Mouse (Mus musculus): Measurements from ENCODE around the gene Arglu1. TPM values are rescaled to one million over a fixed set of nuclear protein-coding genes. Genes with fewer than 3 reads are reported as not detected.

Gene Arglu1
- total and polyA plus RNA-seq, 3 experiments: 35.1 to 135 (median 58.5) TPM

GRCm38 (mm10) chr8:8621236-8621917 is 68.9 kb downstream of the Arglu1 start:
- Histone ChIP-seq H3K4me3 (replicated peaks in 1 of 3; ENCODE audit: low read depth in 2 of 3, low read length in 2 of 3, poor library complexity in 1 of 3) (no peak overlapping the region), H3K79me2 (replicated peaks; ENCODE audit: control insufficient read depth, extremely low read depth, insufficient read depth, poor library complexity, severe bottlenecking) (no peaks in the 10 kb centered on the region), H3K9ac (ENCODE audit: insufficient read depth, low read depth) (no peak overlapping the region), H3K27me3 (replicated peaks) (no peaks in the 10 kb centered on the region), H3K4me2 (ENCODE audit: insufficient read depth, low read depth, poor library complexity, severe bottlenecking) (no peak overlapping the region), H3K4me1 (ENCODE audit: control insufficient read depth in 1 of 2, insufficient read depth in 2 of 2) (no peaks in the 10 kb centered on the region), H3K9me3 (replicated peaks; ENCODE audit: low read length) (peaks cover 67% of the 10 kb centered on the region), H3K27ac (ENCODE audit: insufficient read depth, low read depth) (no peak overlapping the region), H3K36me3 (replicated peaks in 1 of 2; ENCODE audit: control insufficient read depth in 1 of 2, insufficient read depth in 1 of 2, low read length in 1 of 2) (no peaks in the 10 kb centered on the region)
- in situ Hi-C loops (cut with MboI; ENCODE audit: low pct_ligation_motif_present, low pct_unique_long_range_greater_than_20kb, low sequenced_read_pairs): no loop called here
- DNase-seq (ENCODE audit: extremely low read depth): no peak
- dilution Hi-C loops (cut with MboI; ENCODE audit: extremely low pct_ligation_motif_present, extremely low pct_unique_long_range_greater_than_20kb, low sequenced_read_pairs): no loop called here
- no peak for TF ChIP-seq USF2 (conservative IDR thresholded peaks at IDR 0.05; ENCODE audit: low read depth, low read length)
- TF ChIP-seq NELFE (IDR thresholded peaks at IDR 0.05; ENCODE audit: low read depth, low read length): no peak
- TF ChIP-seq TCF12 (IDR thresholded peaks at IDR 0.05; ENCODE audit: low read depth, low read length): no peak
- TF ChIP-seq POLR2AphosphoS2 (IDR thresholded peaks at IDR 0.05; ENCODE audit: low read depth, low read length): no peak
- TF ChIP-seq KAT2A (IDR thresholded peaks at IDR 0.05; ENCODE audit: insufficient replicate concordance, low read length): no peak
- no peak for TF ChIP-seq MXI1 (IDR thresholded peaks at IDR 0.05; ENCODE audit: low read depth, low read length)
- TF ChIP-seq HCFC1 (IDR thresholded peaks at IDR 0.05; ENCODE audit: low read depth, low read length): no peak
- no peak for TF ChIP-seq TBP (conservative IDR thresholded peaks at IDR 0.05; ENCODE audit: low read depth, low read length)
- no peak for TF ChIP-seq RAD21 (IDR thresholded peaks at IDR 0.05; ENCODE audit: low read depth, low read length)
- TF ChIP-seq USF1 (IDR thresholded peaks at IDR 0.05; ENCODE audit: low read depth, low read length): no peak
- no peak for TF ChIP-seq MAZ (IDR thresholded peaks at IDR 0.05; ENCODE audit: low read depth, low read length)
- TF ChIP-seq POLR2A (IDR thresholded peaks at IDR 0.05; ENCODE audit: low read depth, low read length): no peak
- no peak for TF ChIP-seq IRF4 (IDR thresholded peaks at IDR 0.05; ENCODE audit: low read depth, low read length)
- TF ChIP-seq MEF2A (IDR thresholded peaks at IDR 0.05; ENCODE audit: borderline replicate concordance, low read depth, low read length): no peak
- no peak for TF ChIP-seq ELF1 (IDR thresholded peaks at IDR 0.05; ENCODE audit: low read depth, low read length)
- TF ChIP-seq NRF1 (IDR thresholded peaks at IDR 0.05; ENCODE audit: low read depth, low read length): no peak
- no peak for TF ChIP-seq PAX5 (IDR thresholded peaks at IDR 0.05; ENCODE audit: low read length)
- TF ChIP-seq BHLHE40 (IDR thresholded peaks at IDR 0.05; ENCODE audit: low read depth, low read length): no peak

DNA sequence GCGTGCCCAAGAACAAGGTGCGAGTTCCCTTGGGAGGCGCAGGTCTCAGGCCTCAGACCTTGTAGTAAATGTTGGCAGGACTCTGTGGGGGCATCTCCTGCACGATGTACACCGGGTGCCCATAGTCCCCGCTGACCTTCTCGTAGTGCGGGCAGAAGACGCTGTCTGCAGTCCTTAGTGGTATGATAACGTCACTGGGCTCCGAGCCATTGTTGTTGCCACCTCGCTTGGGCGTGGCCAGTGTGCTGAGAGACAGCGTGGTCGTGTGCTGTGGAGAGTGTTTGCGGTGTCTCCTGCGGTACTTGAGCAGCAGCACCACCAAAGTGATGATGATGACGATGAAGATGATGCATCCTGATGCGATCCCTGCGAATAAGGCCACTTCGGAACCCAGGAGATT is 69.8 kb downstream of the Arglu1 start:
- no peak overlapping the region for H3K27ac ChIP-seq (ENCODE audit: insufficient read depth, low read depth)
- dilution Hi-C loops (cut with MboI; ENCODE audit: extremely low pct_ligation_motif_present, extremely low pct_unique_long_range_greater_than_20kb, low sequenced_read_pairs) (no loop called here), in situ Hi-C loops (cut with MboI; ENCODE audit: low pct_ligation_motif_present, low pct_unique_long_range_greater_than_20kb, low sequenced_read_pairs) (no loop called here)
- no peaks in the 10 kb centered on the region for H3K36me3 ChIP-seq (replicated peaks in 1 of 2; ENCODE audit: control insufficient read depth in 1 of 2, insufficient read depth in 1 of 2, low read length in 1 of 2)
- no peak overlapping the region for H3K9ac ChIP-seq (ENCODE audit: insufficient read depth, low read depth)
- peaks cover 65% of the 10 kb centered on the region for H3K9me3 ChIP-seq (replicated peaks; ENCODE audit: low read length)
- DNase-seq (ENCODE audit: extremely low read depth): no peak
- no peak overlapping the region for H3K4me2 ChIP-seq (ENCODE audit: insufficient read depth, low read depth, poor library complexity, severe bottlenecking)
- no peaks in the 10 kb centered on the region for H3K27me3 ChIP-seq (replicated peaks)
- H3K4me3 ChIP-seq (replicated peaks in 1 of 3; ENCODE audit: low read depth in 2 of 3, low read length in 2 of 3, poor library complexity in 1 of 3): no peak overlapping the region
- no peaks in the 10 kb centered on the region for H3K4me1 ChIP-seq (ENCODE audit: control insufficient read depth in 1 of 2, insufficient read depth in 2 of 2)
- TF ChIP-seq UBTF (IDR thresholded peaks at IDR 0.05; ENCODE audit: low read depth, low read length) (no peak), EP300 (IDR thresholded peaks at IDR 0.05; ENCODE audit: low read length) (no peak), TCF12 (IDR thresholded peaks at IDR 0.05; ENCODE audit: low read depth, low read length) (no peak)
- no peaks in the 10 kb centered on the region for H3K79me2 ChIP-seq (replicated peaks; ENCODE audit: control insufficient read depth, extremely low read depth, insufficient read depth, poor library complexity, severe bottlenecking)
